Mouse (Mus musculus) cerebellum, adult 11-12 months (tissue): ENCODE data around the gene Serpina3n.
"Not testable (repeated sequence)": the region's sequence is repeated elsewhere in the genome, so short reads cannot be mapped to it uniquely, and the experiment has no call there.

ENCODE experiments used
- DNase-seq: peaks from one replicate; pipeline ENCODE4 v3.0.0; 2022

Serpina3n gene

GRCm38 (mm10) chr12:104406454-104406885, at the start of gene Serpina3n:
TSS of gene Serpina3n (plus strand) at chr12:104406729.
- DNase-seq, result no peak

GRCm38 (mm10) chr12:104369986-104370385, 36.5 kb upstream of the Serpina3n start:
- no peak for DNase-seq

- DNase-seq, result not testable (repeated sequence)
These were observed 29.4 kb upstream of the Serpina3n start for GRCm38 (mm10) chr12:104377179-104377578.

DNA sequence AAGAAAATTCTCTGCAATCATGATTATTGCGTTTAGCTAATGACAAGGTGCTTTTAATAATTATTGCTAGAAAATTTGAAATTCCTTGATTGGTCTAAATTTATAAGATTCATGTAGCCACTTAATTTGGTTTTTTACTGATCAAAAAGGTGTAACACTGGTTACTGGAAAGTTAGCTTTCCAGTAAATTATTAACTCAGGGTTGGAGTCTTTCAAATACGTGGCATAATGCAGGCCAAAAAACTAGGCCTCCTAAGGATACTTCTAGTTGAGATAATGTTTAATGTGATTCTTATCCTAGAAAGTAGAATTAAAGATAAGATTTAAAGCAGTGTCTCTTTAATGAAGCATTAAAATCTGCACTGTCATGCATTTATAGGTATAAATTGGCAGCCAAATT, 28.2 kb upstream of the Serpina3n start:
- not testable (repeated sequence) for DNase-seq

- DNase-seq, result not testable (repeated sequence)
These were observed 27.7 kb upstream of the Serpina3n start for GRCm38 (mm10) chr12:104378815-104379214.

GRCm38 (mm10) chr12:104379856-104380255, 26.7 kb upstream of the Serpina3n start:
- DNase-seq, result no peak

GRCm38 (mm10) chr12:104381071-104381604, 25.4 kb upstream of the Serpina3n start:
- not testable (repeated sequence) for DNase-seq

GRCm38 (mm10) chr12:104385987-104386386, 20.5 kb upstream of the Serpina3n start:
- DNase-seq, result not testable (repeated sequence)

DNA sequence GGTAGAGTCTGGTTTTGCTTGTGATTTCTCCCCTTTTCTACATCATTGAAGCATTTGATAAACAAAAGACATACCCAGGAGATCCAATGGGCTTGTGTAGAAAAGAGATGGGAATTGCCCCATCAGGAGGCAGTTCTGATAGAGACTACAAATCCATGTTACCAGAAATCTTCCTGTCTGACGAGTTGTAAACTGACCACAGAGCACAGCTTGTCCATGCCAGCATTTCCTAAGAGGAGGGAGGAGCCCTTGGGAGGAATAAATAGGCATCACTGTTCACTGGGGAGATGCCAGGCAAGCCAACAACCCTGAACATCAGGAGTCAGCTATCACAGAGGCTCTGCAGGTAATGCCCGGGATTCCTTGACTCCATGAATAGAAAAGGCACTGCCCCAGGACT, 19.7 kb upstream of the Serpina3n start:
- DNase-seq, result not testable (repeated sequence)

DNA sequence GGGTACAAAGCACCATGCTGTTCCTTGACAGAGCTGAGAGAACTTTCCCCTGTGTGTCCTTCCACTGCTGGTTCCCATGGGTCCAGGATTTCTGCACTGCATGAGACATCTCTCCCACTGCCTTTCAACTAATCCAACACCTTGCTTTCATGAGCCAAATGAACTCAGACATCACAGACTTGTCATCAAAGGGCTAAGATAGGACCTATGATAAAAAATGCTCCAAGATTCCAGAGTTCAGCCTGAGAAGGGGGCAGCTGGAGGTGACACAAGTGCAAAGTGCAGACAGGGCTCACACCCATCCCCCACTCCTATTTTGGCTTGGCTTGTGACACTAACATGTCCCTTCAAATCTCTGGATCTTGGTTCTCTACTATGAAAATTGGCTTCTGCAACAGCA, 18.1 kb upstream of the Serpina3n start:
- no peak for DNase-seq

DNA sequence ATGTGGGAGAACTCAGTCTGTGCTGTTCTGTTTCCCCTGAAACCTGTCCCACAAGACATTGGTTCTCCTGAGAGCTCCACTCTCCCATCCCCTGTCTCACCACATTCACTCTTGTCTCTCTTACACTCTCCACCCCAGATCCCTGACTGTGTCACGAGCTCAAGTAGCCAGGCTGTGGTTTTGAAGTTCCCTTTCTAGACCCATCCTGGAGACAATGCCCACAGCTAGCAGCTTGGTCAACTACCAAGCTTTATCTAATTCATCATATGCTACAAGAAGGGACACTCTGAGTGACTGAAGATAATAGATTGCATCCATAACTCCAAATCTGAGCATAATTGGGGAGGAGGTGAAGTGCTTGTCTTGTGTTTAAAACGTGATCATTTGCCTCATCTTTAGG, 15.5 kb upstream of the Serpina3n start:
- not testable (repeated sequence) for DNase-seq

DNA sequence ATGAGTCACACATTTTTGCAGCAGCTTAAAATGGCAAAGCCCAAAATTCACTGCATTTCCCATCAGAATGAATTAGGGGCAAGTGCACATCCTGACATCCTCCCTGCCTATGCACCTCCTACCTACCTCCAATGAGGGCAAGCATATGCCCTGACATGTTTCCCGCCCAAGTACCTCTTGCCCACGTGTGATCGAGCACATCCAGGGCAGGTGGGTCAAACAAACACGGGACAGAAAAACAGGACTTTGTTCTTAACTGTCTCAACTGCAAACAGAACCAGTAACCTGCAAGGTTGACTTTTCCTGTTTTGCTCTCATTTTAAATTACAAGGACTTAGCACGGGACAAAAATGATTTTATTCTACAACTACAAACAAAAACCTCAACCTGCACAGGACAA, 2.6 kb upstream of the Serpina3n start:
- DNase-seq, result no peak

- DNase-seq, result no peak
These were observed 6.0 kb downstream of the Serpina3n start for GRCm38 (mm10) chr12:104412507-104412906.

DNA sequence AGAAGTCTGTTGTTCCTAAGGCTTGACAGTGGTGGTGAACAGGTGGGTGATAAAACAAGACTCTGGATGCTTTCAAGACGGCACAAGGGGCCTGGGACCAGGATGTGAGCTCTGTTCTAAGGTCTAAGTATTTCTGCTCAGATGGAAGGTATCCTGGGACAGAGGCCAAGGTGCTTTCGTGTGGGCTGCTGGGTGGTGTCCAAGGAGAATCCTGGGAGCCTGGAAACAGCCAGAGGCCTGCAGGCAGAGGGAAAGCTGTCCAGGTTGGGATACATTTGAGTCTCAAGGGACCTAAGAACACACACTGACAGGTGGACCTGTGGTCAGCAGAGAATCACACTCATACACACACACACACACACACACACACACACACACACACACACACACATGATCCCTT, 8.0 kb downstream of the Serpina3n start:
- DNase-seq, result no peak

DNA sequence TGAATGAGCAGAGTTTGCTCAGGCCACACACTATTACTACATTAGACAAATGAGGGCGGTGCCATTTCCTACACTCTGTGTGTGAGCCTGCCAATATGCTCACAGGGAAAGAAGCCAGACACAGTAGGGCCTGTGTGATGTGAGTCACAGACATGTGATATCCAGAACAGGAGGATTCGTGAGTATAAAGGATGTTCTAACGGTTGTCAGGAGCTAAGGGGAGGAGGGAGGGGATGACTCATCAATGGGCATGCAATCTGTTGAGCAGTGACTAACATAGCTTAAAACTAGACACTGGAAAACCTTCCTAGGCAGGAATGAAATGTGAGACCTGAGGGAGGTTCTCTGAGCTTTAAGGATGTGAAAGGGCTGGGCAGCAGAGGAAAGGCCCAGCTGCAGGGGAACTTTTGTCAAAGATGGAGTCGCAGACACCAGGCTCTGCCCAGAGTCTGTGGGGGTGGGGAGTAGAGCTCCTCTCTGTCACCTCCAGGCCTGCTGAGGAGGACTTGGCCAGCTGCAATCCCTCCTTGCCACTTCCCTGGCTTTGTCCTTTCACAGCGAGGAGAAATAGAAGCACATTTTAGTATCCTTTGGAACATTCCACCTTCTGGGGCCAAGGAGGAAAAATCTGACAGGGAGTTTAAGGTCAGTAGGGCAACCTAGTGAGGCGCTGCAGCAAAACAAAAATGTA, 9.2 kb downstream of the Serpina3n start:
- peak; percentile 38 for DNase-seq

GRCm38 (mm10) chr12:104418340-104419135, 12.0 kb downstream of the Serpina3n start:
- peak; percentile 35 for DNase-seq

- no peak for DNase-seq
These were observed 12.6 kb downstream of the Serpina3n start for GRCm38 (mm10) chr12:104419136-104419462.

DNA sequence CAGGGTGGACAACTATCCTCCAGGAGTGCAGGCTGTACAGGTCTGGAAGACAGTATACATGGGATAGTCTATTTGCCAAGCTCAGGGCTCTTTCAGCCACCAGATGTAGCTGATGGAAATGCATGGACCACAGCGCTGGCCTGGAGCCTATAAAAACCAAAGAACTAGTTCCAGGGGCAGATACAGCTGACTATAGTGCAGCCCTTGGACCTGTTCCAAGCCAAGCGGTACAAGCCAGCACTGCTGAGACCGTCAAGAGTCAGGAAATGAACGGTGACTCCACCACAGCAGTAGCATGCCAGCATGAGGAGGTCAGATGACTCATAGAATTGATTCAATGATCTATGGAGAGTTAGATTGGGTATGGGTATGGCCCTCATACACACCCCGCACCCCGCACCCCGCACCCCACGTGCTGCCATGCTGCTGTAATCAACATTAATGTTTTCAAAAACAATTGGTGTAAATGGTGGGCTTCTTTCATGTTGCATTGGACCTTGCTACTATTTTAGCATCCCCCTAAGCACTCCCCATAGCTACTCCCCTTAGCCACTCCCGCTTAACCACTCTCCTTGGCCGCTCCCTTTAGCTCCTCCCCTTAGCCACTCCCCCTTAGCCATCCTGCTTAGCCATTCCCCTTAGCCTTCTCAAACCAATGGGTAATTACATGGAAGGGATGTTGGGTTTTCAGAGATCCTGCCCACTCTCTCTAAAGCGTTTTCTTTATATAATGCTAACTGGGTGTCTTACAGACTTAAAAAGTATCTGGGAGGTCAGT, 16.3 kb downstream of the Serpina3n start:
- DNase-seq, result no peak

DNA sequence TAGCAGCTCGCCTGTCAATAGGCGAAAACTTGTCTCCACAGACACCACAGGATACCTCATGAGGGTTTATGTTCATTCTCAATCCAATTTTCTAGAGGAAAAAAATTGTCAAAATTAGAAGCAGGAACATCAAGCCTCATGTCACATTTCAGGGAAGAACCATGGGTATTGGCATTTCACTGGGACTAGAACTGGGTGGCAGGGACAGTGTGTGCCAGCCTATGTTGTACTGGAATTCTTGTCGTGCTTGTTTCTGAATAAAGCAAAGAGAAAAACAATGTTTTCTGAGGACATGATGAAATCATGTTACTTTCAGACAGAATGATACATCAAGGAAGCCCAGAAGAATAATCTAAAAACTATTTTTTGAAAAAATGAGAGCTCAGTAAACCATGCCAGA, 19.1 kb downstream of the Serpina3n start:
- DNase-seq, result no peak

- DNase-seq, result no peak
These were observed 20.4 kb downstream of the Serpina3n start for GRCm38 (mm10) chr12:104426915-104427314.

GRCm38 (mm10) chr12:104431359-104431758, 24.8 kb downstream of the Serpina3n start:
- no peak for DNase-seq

DNA sequence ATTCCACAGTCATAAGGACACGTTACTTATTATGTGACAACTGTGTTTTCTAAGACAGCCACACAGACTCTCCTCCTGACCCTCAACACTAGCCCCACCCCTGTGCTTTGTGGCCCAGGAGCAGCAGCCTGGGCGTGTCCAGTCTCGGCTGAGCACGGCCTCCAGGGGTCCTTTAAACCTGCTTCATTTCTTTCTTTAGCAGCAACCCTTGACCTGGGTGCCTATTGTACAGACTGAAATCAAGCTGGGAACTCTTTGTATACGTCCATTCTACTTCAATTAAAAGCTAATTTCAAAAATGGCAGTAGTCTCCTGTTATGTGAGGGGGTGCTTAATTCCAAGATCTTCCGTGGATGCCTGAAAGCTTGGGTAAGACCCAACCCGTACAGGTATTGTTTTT, 26.7 kb downstream of the Serpina3n start:
- DNase-seq, result no peak
